Mouse (Mus musculus): Measurements from ENCODE around the gene Anxa4.

DNA sequence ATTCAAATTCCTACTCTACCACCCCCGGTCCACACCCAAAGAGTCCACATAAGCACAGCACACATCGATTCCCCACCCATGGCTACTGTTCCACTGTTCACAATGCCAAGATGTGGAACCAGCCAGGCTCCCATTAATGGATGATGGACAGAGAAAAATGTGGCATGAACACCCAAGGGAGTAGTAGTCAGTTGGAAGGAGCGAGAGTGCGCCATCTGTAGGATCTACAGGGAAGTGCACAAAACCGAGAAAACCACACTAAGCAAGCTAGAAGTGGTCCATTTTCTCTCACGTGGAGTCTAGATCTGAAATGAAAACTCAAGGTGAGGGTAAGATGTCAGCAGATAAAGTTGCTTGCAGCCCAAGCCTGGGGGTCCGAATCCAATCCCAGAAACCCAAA, 27.3 kb upstream of the Anxa4 start:
- TF ChIP-seq FLI1 (IDR thresholded peaks at IDR 0.05; ENCODE audit: low read length) = no peak
- no peak for TF ChIP-seq GATA1 (IDR thresholded peaks at IDR 0.05; ENCODE audit: borderline replicate concordance, low read length)

Measured in megakaryocyte, embryonic 14.5 days (primary cell).